Mouse (Mus musculus): Measurements from ENCODE around the gene Cmklr1.

DNA sequence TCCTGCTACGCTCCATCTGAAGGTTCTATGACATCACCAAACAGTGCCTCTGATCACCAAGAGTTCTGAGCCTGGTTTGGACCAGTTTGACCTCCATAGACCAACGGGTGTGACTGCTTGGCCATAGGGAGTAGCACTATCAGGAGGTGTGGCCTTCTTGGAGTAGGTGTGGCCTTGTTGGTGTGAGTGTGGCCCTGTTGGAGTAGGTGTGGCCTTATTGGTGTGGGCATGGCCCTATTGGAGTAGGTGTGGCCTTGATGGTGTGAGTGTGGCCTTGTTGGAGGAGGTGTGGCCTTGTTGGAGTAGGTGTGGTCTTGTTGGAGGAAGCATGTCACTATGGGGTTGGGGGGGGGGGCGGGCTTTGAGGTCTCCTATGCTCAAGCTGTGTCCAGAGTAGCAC lies 50.0 kb downstream of the Cmklr1 start:
- TF ChIP-seq POLR2A (IDR thresholded peaks at IDR 0.05; ENCODE audit: low read depth, low read length) (no peak), CTCF (IDR thresholded peaks at IDR 0.05; ENCODE audit: extremely low read depth, insufficient read length, insufficient replicate concordance, low read depth, low read length) (no peak)

Measured in small intestine, adult 2 months (tissue).